Mouse (Mus musculus) lung, postnatal 14 days (tissue): ENCODE data around the gene Utp4.
A peak's percentile ranks its signal among the peaks of the same experiment; 100 is the strongest.
"Not testable (repeated sequence)": the region's sequence is repeated elsewhere in the genome, so short reads cannot be mapped to it uniquely, and the experiment has no call there.

Source experiments
- DNase-seq: peaks from one replicate; pipeline ENCODE4 v3.0.0; 2021

Utp4 gene

GRCm38 (mm10) chr8:106893481-106894156 is at the start of gene Utp4:
Utp4 (plus strand) TSS chr8:106893636.
- DNase-seq: peak; percentile 88

- no peak for DNase-seq
Measured at GRCm38 (mm10) chr8:106850034-106850433, 43.4 kb upstream of the Utp4 start.

- no peak for DNase-seq
Measured at GRCm38 (mm10) chr8:106854534-106855241, 38.7 kb upstream of the Utp4 start.

- no peak for DNase-seq
Measured at GRCm38 (mm10) chr8:106855242-106855562, 38.2 kb upstream of the Utp4 start.

- no peak for DNase-seq
Measured at GRCm38 (mm10) chr8:106862845-106863244, 30.6 kb upstream of the Utp4 start.

- DNase-seq: no peak
Measured at GRCm38 (mm10) chr8:106865354-106865753, 28.1 kb upstream of the Utp4 start.

- DNase-seq: peak; percentile 7
Measured at GRCm38 (mm10) chr8:106870051-106870450, 23.4 kb upstream of the Utp4 start, which contains the start of gene Has3. Has3 (plus strand) TSS chr8:106870242.

GRCm38 (mm10) chr8:106870537-106871327 is 22.7 kb upstream of the Utp4 start:
- peak; percentile 70 for DNase-seq

GRCm38 (mm10) chr8:106871328-106871926 is 22.0 kb upstream of the Utp4 start:
- DNase-seq: no peak

- peak; percentile 55 for DNase-seq
Measured at GRCm38 (mm10) chr8:106871931-106872371, 21.5 kb upstream of the Utp4 start.

GRCm38 (mm10) chr8:106872454-106873034 is 20.9 kb upstream of the Utp4 start:
- no peak for DNase-seq

- DNase-seq: peak; percentile 46
Measured at GRCm38 (mm10) chr8:106880121-106880707, 13.2 kb upstream of the Utp4 start.

- DNase-seq: not testable (repeated sequence)
Measured at GRCm38 (mm10) chr8:106884094-106884493, 9.3 kb upstream of the Utp4 start.

- DNase-seq: not testable (repeated sequence)
Measured at GRCm38 (mm10) chr8:106884826-106885400, 8.5 kb upstream of the Utp4 start.

- peak; percentile 89 for DNase-seq
Measured at GRCm38 (mm10) chr8:106887336-106888189, 5.9 kb upstream of the Utp4 start.

- no peak for DNase-seq
Measured at GRCm38 (mm10) chr8:106888803-106889202, 4.6 kb upstream of the Utp4 start.

GRCm38 (mm10) chr8:106892210-106892805 is 1.1 kb upstream of the Utp4 start:
- DNase-seq: peak; percentile 13

- DNase-seq: peak; percentile 57
Measured at GRCm38 (mm10) chr8:106892806-106893451, 507 bp upstream of the Utp4 start.

GRCm38 (mm10) chr8:106899473-106899872 is 6.0 kb downstream of the Utp4 start:
- no peak for DNase-seq
